Mouse (Mus musculus) heart, adult 2 months (tissue): ENCODE data around the gene D1Ertd622e. TPM values are rescaled to one million over a fixed set of nuclear protein-coding genes. Genes with fewer than 3 reads are reported as not detected.

Experiments
- DNase-seq, 2 experiments: peaks; one replicate each; pipeline ENCODE4 v3.0.0; 2021
- H3K27ac ChIP-seq: fragments of 200-600 bp; 2 replicates; pipeline ENCODE4 v1.8.1; 2022
- H3K27me3 ChIP-seq: fragments of 200-500 bp; 2 replicates; pipeline ENCODE4 v1.6.1; 2012; ENCODE audit warnings: mild to moderate bottlenecking, low read length, inconsistent platforms, mixed read lengths; ENCODE audit not compliant: control insufficient read depth, insufficient read depth
- H3K36me3 ChIP-seq: fragments of 200-500 bp; 2 replicates; pipeline ENCODE4 v1.6.1; 2012; ENCODE audit warnings: low read length, inconsistent platforms; ENCODE audit not compliant: control insufficient read depth, insufficient read depth
- H3K4me1 ChIP-seq: fragments of 200-500 bp; 2 replicates; pipeline ENCODE4 v1.6.1; 2011; ENCODE audit warnings: low read length; ENCODE audit not compliant: control insufficient read depth, insufficient read depth
- H3K4me3 ChIP-seq: fragments of 200-600 bp; 2 replicates; pipeline ENCODE4 v1.8.1; 2022
- H3K79me2 ChIP-seq: fragments of 200-500 bp; replicated peaks from 2 replicates; pipeline ENCODE4 v1.6.1; 2012; ENCODE audit warnings: mild to moderate bottlenecking, inconsistent platforms, low read length, moderate library complexity, mixed read lengths; ENCODE audit not compliant: control insufficient read depth, insufficient read depth
- H3K9ac ChIP-seq: fragments of 200-500 bp; 2 replicates; pipeline ENCODE4 v1.6.1; 2012; ENCODE audit warnings: low read depth, mild to moderate bottlenecking, control low read depth, inconsistent platforms, low read length, mixed read lengths
- CTCF ChIP-seq: fragments of 200-600 bp; IDR thresholded peaks from 2 replicates; pipeline ENCODE4 v1.8.1; 2022; ENCODE audit warnings: antibody characterized with exemption, mild to moderate bottlenecking, moderate library complexity
- EP300 ChIP-seq: fragments of 200-500 bp; IDR thresholded peaks from 2 replicates; pipeline ENCODE4 v1.6.1; 2011; ENCODE audit warnings: low read depth, low read length, control low read depth; ENCODE audit not compliant: insufficient read depth
- POLR2A ChIP-seq: fragments of 200-500 bp; IDR thresholded peaks from 2 replicates; pipeline ENCODE4 v1.6.1; 2011; ENCODE audit warnings: mild to moderate bottlenecking, low read depth, low read length, control low read depth; ENCODE audit not compliant: insufficient read depth
- WGBS: fragments of 180-500 bp; shearing (Covaris S2); methylation state at CpG from one replicate; pipeline ENCODE4 v1.1.7; 2018; 5-methylcytosine and 5-hydroxymethylcytosine counted together
- intact Hi-C: fragments of 180-260 bp; cut with DNase I; formaldehyde crosslinking; loops from one replicate; pipeline ENCODE4 v1.15.1; 2025
- polyA plus RNA-seq: library from polyadenylated mRNA; depleted of rRNA; stranded (reverse); fragments of >200 nt; gene quantifications from 2 replicates; pipeline ENCODE4 v1.2.3, GENCODE M21; 2012; rRNA removed
- total RNA-seq, 2 experiments: library from RNA; stranded (reverse); gene quantifications; 2 replicates each; pipeline ENCODE4 v1.2.3; 2021

The D1Ertd622e gene
- total and polyA plus RNA-seq, 3 experiments: 3.1 to 4.5 (median 4.4) TPM

- DNase-seq: no peak
- no peaks in the 10 kb centered on the region for H3K4me1 ChIP-seq
- intact Hi-C loops: no loop called here
- no peak overlapping the region for H3K27ac ChIP-seq
- H3K4me3 ChIP-seq: no peak overlapping the region
- no peaks in the 10 kb centered on the region for H3K36me3 ChIP-seq
- WGBS: 64% methylated on average over 9 of the region's 9 CpGs
- no peaks in the 10 kb centered on the region for H3K79me2 ChIP-seq
- no peak for TF ChIP-seq CTCF
- TF ChIP-seq EP300: no peak
- no peak for TF ChIP-seq POLR2A
- H3K27me3 ChIP-seq: no peaks in the 10 kb centered on the region
- no peak overlapping the region for H3K9ac ChIP-seq
Observed at GRCm38 (mm10) chr1:97570814-97571213, 91.1 kb downstream of the D1Ertd622e start.

GRCm38 (mm10) chr1:97567956-97568355 is 93.9 kb downstream of the D1Ertd622e start:
- Histone ChIP-seq H3K9ac (no peak overlapping the region), H3K27ac (no peak overlapping the region), H3K36me3 (no peaks in the 10 kb centered on the region), H3K4me1 (no peaks in the 10 kb centered on the region), H3K27me3 (no peaks in the 10 kb centered on the region), H3K4me3 (no peak overlapping the region), H3K79me2 (no peaks in the 10 kb centered on the region)
- DNase-seq: no peak
- intact Hi-C loops: no loop called here
- TF ChIP-seq EP300 (no peak), POLR2A (no peak), CTCF (no peak)
- 72% methylated on average over 4 of the region's 4 CpGs for WGBS

- H3K79me2 ChIP-seq: no peaks in the 10 kb centered on the region
- intact Hi-C loops: no loop called here
- no peaks in the 10 kb centered on the region for H3K36me3 ChIP-seq
- H3K27ac ChIP-seq: no peak overlapping the region
- no peaks in the 10 kb centered on the region for H3K4me1 ChIP-seq
- no peaks in the 10 kb centered on the region for H3K27me3 ChIP-seq
- H3K9ac ChIP-seq: no peak overlapping the region
- no peak for DNase-seq
- whole genome bisulfite sequencing: 50% methylated on average over 1 of the region's 1 CpGs
- H3K4me3 ChIP-seq: no peak overlapping the region
- TF ChIP-seq EP300: no peak
Observed at GRCm38 (mm10) chr1:97564641-97565040, 97.2 kb downstream of the D1Ertd622e start.

GRCm38 (mm10) chr1:97562867-97563266 is 99.0 kb downstream of the D1Ertd622e start:
- no peak overlapping the region for H3K27ac ChIP-seq
- no peaks in the 10 kb centered on the region for H3K79me2 ChIP-seq
- 78% methylated on average over 3 of the region's 3 CpGs for WGBS
- H3K9ac ChIP-seq: no peak overlapping the region
- H3K27me3 ChIP-seq: no peaks in the 10 kb centered on the region
- no peak overlapping the region for H3K4me3 ChIP-seq
- TF ChIP-seq POLR2A: no peak
- no peak for TF ChIP-seq CTCF
- intact Hi-C loops: no loop called here
- DNase-seq: no peak
- H3K4me1 ChIP-seq: no peaks in the 10 kb centered on the region
- no peaks in the 10 kb centered on the region for H3K36me3 ChIP-seq

Other genes starting within 250 kb of the D1Ertd622e start
- gene Gin1, start 108.1 kb upstream of the D1Ertd622e start, total RNA-seq: 1 to 10 TPM; 6.1 to 9.9 TPM
- 2.7 and 6.1 TPM in 2 replicates for gene Gin1, start 108.1 kb upstream of the D1Ertd622e start, polyA plus RNA-seq
- gene Ppip5k2, start 108.3 kb upstream of the D1Ertd622e start, total RNA-seq: 10 to 100 TPM; 69.8 to 84.1 TPM
- gene Ppip5k2, start 108.3 kb upstream of the D1Ertd622e start, polyA plus RNA-seq: 26.9 and 41.7 TPM in 2 replicates